Mouse (Mus musculus): ENCODE data around the gene Tmem128.

Gene Tmem128

DNA sequence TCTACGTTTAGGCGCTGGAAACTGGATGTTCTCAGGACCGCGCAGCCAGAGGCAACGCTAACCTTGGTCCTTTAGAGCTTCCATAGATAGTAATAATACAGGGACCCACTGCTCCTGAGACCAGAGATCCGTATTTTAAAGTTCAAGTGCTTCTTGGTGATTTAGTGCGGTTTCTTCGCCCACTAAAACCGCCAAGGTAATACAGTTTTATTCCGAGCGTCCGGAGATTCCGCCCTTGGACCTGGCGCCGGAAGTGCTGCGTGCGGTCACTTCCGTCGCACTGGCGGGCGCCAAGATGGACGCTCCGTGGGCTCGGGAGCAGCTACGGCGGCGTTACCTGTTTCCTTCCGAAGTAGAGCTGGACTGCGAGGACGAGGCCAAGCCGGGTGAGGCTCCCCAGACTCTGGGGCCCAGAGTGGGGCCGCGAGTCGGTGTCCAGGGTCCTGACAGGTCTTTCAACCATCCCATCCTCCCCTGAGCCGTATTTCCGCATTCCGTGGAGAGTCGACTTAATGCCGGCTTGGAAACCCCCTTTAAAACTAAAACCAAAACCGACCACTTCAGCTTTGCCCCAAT lies at the start of gene Tmem128:
Gene Tmem128 (plus strand): TSS at position 79 of the 576 bp plus-strand sequence.
- WGBS: under 1% methylated on average over 40 of the region's 40 CpGs

DNA sequence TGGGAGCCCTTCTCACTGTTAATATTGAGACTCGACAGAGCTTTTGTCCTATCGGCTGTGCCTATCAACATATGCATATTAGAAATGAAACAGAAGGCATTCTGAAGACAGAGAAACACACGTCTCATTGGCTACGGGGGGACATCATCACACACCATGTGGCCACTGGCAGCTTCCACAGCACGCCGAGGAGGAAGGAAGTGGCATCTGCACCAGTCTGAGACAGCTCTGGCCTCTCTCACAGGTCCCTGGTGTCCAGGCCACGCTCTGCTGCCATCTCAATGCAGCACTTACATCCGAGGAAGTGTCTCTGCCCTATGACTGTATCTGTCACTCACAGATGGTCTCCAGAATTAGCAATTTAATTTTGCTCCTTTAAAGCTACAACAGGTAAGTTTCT lies 48.3 kb upstream of the Tmem128 start:
- 79% methylated on average over 8 of the region's 8 CpGs for WGBS

- WGBS: 69% methylated on average over 6 of the region's 6 CpGs
These were observed 47.0 kb upstream of the Tmem128 start for GRCm38 (mm10) chr5:38213009-38213408.

DNA sequence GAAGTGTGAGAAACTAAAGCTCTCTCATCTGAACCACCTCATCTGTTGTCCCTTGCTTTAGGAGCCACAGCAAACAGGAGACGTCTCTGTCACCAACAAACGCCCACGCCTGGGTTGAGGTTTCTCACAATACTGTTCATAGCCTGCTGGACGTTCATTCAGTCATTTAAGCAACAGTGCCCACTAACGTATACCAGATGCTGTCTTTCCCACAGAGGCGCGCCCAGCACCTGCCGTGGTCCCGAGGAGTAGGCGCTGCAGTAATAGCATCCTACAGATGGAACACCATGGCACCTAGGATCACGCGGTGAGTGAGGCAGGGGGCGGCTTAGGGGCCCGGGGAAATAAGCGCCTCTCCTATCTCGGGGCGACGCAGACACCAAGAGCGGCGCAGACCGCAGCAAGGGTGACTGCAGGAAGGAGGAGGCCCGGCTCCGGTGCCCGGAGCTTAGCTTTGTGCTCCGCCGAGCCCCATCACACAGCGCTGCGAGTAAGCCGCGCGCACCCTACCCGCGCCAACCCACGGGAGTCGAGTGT lies 40.1 kb upstream of the Tmem128 start:
- under 1% methylated on average over 35 of the region's 35 CpGs for WGBS

DNA sequence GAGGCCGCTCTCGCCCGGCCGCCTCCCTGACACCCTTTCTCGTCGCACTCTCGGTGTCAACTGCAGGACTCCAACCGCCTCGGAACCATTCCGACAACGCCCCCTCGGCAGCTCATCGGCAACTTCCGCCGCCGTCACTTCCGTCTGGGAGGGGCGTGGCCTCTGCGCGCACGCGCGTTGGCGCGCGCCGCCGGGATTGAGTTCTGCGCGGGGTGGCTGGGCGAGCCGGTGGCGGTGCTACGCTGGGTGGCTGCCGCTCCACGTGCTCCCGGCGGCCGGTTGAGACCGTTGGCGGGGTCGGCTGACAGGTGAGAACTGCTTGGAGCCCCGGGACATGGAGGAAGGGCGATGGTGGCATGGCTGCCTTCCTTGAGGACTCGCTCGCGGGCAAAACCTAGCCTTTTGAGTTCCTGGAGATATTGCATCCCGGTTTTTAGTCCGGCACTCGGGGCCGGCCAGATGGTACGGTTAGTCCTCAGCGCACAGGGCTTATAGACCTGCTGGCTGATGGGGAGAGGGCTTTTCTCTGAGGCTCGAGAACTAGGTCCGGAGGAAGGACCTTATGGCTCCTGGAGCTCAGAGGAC lies 39.6 kb upstream of the Tmem128 start, which contains the start of the genes Zbtb49 and Lyar:
Gene Zbtb49 (minus strand): TSS at position 130 of the 585 bp plus-strand sequence.
Gene Lyar (plus strand): TSS at position 143 of the 585 bp plus-strand sequence.
- WGBS: under 1% methylated on average over 55 of the region's 55 CpGs

DNA sequence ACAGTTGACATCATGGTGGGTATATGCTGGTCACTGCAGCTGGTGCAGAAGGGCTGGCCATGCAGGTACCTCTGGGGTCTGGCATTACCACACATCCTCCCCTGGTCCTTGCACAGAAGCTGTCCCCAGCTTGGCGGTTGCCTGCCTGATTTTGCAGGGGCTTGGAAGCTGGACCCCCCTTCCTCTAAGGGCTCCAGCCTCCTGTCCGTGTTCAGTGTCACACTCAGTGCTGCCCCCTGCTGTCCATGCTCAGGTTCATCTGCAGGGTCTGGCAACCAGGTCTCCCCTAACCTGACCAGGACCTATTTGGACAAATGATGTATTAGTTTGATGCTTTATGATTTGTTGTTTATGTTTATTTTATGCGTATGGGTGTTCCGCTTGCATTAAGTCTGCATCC lies 24.6 kb upstream of the Tmem128 start:
- whole genome bisulfite sequencing: 69% methylated on average over 4 of the region's 4 CpGs

DNA sequence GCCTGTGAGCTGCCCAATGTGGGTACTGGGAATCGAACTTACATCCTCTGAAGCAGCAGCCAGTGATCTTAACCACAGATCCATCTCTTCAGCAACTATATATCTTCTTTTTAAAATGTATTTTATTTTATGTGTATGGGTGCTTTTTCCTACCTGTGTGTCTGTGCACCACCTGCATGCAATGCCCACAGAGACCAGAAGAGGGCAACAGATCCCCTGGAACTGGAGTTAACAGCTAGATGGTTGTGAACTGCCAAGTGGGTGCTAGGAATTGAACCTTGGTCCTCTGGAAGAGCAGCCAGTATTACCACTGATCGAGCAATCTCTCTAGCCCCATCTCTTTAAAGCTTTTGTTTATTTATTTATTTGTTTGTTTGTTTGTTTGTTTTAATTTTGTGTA lies 23.4 kb upstream of the Tmem128 start:
- 96% methylated on average over 2 of the region's 2 CpGs for WGBS

- 70% methylated on average over 5 of the region's 5 CpGs for WGBS
These were observed 19.1 kb upstream of the Tmem128 start for GRCm38 (mm10) chr5:38240727-38241472.

DNA sequence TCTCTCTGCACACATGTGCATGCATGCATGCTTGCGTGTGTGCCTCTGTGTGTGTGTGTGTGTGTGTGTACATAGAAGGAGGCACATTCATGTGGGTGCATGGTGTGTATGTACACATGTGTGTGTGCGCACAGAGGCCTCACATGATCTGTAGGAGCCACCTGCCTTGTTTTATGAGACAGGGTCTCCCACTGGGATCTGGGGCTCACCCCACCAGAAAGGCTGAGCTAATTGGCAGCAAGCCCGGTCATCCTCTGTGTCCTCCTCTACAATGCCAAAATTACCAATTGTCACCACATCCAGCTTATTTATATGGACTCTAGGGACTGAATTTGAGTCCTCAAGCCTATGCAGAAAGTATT lies 18.5 kb upstream of the Tmem128 start:
- WGBS: 78% methylated on average over 3 of the region's 3 CpGs

DNA sequence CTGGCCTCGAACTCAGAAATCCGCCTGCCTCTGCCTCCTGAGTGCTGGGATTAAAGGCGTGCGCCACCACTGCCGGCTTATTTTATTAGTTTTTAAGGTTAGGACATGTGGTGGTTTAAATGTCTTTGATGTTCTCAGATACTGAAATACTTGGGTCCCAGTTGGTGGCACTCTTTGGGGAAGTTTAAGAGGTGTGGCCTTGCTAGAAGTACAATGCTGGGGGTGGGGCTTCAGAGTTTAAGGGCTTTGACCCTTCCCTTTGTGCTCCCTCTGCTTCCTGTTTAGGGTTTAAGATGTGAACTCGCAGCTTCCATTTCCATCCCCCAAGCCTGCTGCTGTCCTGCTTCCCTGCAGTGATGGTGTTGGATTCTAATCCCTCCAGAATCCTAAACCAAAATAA lies 18.0 kb upstream of the Tmem128 start:
- 84% methylated on average over 6 of the region's 6 CpGs for WGBS

- 43% methylated on average over 4 of the region's 4 CpGs for WGBS
These were observed 4.8 kb upstream of the Tmem128 start for GRCm38 (mm10) chr5:38255195-38255594.

- WGBS: 71% methylated on average over 3 of the region's 3 CpGs
These were observed 4.3 kb upstream of the Tmem128 start for GRCm38 (mm10) chr5:38255644-38256043.

- WGBS: 88% methylated on average over 1 of the region's 1 CpGs
These were observed 3.4 kb upstream of the Tmem128 start for GRCm38 (mm10) chr5:38256551-38256950.

DNA sequence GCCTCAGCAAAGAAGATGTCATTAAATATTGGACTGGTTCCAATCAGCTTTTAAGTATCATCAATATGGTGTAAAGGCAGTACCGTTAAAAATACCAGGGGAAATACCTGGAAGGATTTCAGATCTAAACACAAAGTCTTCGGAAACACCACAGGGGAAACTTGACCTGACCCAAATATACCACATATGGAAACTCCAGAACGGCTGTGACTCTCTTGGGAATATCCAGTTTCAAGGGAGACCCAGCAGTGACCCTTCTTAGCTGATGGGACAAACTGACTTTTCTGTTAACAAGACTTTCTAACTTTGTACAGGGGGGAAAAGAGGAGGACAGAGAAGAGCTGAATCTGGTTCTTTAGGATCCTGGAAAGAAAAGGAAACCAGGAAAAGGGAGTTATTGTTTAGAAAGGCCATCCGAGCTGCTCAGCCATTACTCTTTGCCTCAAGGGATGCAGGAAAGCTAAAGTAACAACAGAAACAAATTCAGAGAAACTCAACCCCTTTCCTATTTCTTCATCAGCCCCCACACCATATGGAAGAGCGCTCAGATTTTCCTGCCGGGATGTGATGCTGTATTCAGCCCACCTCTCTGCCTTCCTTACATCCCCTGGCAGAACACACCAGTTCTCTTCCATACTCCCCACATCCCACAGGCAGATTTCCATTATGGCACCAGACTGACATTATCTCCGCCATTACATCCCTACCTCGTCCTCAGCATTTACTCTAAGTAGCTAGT lies 1.8 kb upstream of the Tmem128 start:
- WGBS: 59% methylated on average over 8 of the region's 8 CpGs

DNA sequence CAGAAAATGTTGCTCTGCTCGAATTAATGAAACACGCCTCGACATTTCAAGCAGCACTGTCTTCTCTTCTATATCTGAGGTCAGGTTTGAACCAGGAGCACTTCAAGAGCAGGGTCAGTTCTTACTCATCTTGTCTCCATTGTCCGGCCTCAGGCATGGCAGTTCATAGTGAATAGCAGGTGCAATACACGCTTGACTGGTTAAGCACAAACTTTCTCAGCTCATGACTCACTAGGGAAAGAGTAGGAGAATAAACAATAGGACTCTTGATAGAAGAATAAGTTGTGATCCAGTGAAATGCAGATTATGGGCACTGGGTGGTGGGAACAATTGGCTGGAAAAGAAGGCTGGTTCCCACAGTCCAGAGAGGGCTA lies 1.2 kb upstream of the Tmem128 start:
- 71% methylated on average over 5 of the region's 5 CpGs for WGBS

DNA sequence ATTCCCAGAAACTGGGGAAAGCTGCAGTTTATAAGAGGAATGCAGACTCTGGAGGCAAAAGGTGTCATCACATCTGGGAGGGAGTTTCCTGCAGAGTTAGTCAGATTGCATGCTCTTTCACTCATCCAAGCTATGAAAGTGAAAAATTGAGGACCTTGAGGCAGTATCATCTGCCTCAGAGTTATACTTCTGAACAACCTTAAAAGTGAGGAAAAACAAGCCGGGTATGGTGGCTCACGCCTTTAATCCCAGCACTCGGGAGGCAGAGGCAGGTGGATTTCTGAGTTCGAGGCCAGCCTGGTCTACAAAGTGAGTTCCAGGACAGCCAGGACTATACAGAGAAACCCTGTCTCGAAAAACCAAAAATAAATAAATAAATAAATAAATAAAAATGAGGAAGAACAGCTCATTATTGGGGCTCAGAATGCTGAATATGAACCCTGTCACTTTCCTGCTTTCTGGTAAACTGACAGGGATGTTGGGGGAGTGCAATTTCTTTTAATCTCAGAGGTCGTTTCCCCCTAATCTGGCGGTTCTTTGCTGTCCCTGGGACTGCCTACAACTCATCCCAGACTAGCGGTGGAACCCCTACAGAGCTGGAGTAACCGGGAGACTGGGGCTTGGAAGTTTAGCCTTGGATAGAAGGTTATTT lies 404 bp upstream of the Tmem128 start:
- WGBS: 36% methylated on average over 9 of the region's 9 CpGs

DNA sequence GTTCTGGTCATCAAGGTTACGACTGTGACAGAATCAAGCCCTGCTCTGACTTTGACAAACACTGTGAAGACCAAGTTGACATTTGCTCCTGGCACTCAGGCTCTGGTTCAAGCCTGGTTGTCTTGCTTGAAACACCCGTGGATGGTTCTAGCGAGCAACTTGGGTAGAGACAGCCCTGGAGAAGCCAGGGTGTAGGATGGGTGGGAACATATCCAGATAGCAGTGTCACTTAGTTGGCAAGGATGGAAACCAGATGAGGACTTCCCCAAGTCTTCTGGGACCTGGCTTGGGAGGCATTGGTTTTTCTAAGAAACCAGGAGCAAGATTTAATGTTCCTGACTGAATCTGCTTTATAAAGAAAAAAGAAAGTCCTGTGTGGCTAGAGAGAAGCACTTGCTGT lies 11.0 kb downstream of the Tmem128 start:
- 75% methylated on average over 3 of the region's 3 CpGs for WGBS

DNA sequence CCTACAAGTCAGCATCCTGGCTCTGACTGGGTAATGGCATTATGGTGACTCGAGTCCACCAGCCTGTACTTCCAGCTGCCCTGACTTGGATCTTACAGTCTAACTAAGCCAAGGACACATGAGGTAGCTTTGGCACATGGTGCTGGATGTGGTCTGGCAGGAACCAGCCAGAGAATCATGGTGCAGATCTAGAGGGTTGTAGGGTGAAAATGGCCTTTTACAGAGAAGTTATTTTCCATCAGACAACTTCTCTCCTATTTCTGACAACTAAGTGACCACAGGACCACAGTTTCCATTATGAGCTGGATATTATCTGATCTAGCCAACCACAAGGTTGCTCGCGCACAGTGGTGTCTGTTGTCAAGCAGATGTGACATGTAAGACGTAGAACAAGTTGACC lies 13.8 kb downstream of the Tmem128 start:
- WGBS: 91% methylated on average over 4 of the region's 4 CpGs

DNA sequence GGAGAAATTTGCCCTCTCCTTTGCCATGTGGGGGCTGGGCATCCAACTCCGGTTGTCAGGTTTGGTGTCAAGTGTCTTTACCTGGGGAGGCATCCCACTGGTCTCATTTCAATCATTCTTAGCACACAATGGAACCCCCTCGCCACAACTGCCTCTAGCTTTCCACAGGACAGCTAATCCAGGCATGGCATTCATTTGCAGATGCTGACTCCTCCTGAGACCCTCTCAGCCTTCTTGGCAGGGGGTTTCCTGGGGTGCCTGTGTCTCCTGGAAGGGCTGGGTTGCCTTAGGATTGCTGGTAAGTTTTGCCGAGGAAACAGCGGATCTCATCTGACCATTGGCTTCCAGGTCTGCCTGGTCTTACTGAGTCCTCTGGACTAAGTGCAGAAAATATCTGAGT lies 15.8 kb downstream of the Tmem128 start, which contains the start of gene Otop1:
Gene Otop1 (plus strand): TSS at position 202 of the 400 bp plus-strand sequence.
- 24% methylated on average over 4 of the region's 4 CpGs for WGBS

GRCm38 (mm10) chr5:38276451-38276850 lies 16.5 kb downstream of the Tmem128 start:
- 2% methylated on average over 19 of the region's 19 CpGs for WGBS

DNA sequence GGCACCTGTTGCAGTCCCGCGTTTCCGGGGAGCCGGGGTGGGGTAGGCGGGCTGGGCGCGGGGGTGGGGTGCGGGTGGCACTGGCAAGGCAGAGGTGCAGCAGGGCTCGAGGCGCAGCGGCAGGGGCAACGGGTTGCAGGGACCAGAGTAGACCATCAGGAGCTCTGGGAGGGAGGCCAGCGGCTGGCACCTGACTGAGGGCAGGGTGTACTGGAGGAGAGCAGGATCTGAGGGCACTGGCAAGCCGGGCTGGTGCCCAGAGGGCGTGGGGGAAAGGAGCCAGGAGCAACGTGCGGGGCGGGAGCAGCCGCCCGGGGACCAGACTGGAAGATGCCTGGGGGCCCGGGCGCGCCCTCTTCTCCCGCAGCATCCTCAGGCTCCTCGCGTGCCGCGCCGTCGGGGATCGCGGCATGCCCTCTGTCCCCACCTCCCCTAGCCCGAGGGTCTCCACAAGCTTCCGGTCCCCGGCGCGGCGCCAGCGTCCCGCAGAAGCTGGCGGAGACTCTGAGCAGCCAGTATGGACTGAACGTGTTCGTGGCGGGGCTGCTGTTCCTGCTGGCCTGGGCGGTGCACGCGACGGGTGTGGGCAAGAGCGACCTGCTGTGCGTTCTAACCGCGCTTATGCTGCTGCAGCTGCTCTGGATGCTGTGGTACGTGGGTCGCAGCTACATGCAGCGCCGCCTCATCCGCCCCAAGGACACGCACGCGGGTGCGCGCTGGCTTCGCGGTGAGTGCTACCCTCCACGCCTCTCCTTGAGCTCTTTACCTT lies 17.3 kb downstream of the Tmem128 start:
- WGBS: 2% methylated on average over 65 of the region's 65 CpGs

All from cerebral cortex, adult 2 months (tissue).